Mouse (Mus musculus) MEL (cell line): ENCODE data around the gene Gm37240.

ENCODE experiments used
- CTCF ChIP-seq, 3 experiments: IDR thresholded peaks in 2 of 3; conservative IDR thresholded peaks in 1 of 3; 2 replicates each; pipeline ENCODE4 v1.5.1; 2011 to 2012; ENCODE audit warnings: low read length in 3 of 3, low read depth in 2 of 3, mild to moderate bottlenecking in 2 of 3, improper control_type of control experiment in 1 of 3, inconsistent platforms in 1 of 3, mixed read lengths in 1 of 3, moderate library complexity in 1 of 3; ENCODE audit not compliant: control insufficient read depth in 1 of 3, insufficient read depth in 1 of 3, poor library complexity in 1 of 3, severe bottlenecking in 1 of 3
- GABPA ChIP-seq: IDR thresholded peaks from 2 replicates; pipeline ENCODE4 v1.6.1; 2012; ENCODE audit warnings: low read depth, mild to moderate bottlenecking, inconsistent platforms, low read length, improper control_type of control experiment, moderate library complexity
- KAT2A ChIP-seq: conservative IDR thresholded peaks from 2 replicates; pipeline ENCODE4 v1.6.1; 2012; ENCODE audit warnings: low read depth, low read length, improper control_type of control experiment, inconsistent platforms
- MYC ChIP-seq: IDR thresholded peaks from 2 replicates; pipeline ENCODE4 v1.6.1; 2011; ENCODE audit warnings: low read depth, mild to moderate bottlenecking, low read length, improper control_type of control experiment, moderate library complexity
- NRF1 ChIP-seq: IDR thresholded peaks from 2 replicates; pipeline ENCODE4 v1.6.1; 2014; ENCODE audit warnings: low read depth, mild to moderate bottlenecking, inconsistent platforms, low read length, improper control_type of control experiment, moderate library complexity; ENCODE audit not compliant: poor library complexity, insufficient read depth, severe bottlenecking
- POLR2A ChIP-seq, 2 experiments: IDR thresholded peaks; 2 replicates each; pipeline ENCODE4 v1.6.1; 2011 to 2012; ENCODE audit warnings: low read length in 2 of 2, mild to moderate bottlenecking in 2 of 2, control low read depth in 1 of 2, improper control_type of control experiment in 1 of 2, low read depth in 1 of 2, moderate library complexity in 1 of 2; ENCODE audit not compliant: control insufficient read depth in 1 of 2, insufficient read depth in 1 of 2, poor library complexity in 1 of 2
- RAD21 ChIP-seq: IDR thresholded peaks from 2 replicates; pipeline ENCODE4 v1.6.1; 2011; ENCODE audit warnings: mild to moderate bottlenecking, low read depth, low read length, improper control_type of control experiment
- SIN3A ChIP-seq: IDR thresholded peaks from 2 replicates; pipeline ENCODE4 v1.6.1; 2012; ENCODE audit warnings: low read length, improper control_type of control experiment, inconsistent platforms
- ZMIZ1 ChIP-seq: IDR thresholded peaks from 2 replicates; pipeline ENCODE4 v1.6.1; 2012; ENCODE audit warnings: low read depth, mild to moderate bottlenecking, inconsistent platforms, low read length, improper control_type of control experiment, moderate library complexity

DNA sequence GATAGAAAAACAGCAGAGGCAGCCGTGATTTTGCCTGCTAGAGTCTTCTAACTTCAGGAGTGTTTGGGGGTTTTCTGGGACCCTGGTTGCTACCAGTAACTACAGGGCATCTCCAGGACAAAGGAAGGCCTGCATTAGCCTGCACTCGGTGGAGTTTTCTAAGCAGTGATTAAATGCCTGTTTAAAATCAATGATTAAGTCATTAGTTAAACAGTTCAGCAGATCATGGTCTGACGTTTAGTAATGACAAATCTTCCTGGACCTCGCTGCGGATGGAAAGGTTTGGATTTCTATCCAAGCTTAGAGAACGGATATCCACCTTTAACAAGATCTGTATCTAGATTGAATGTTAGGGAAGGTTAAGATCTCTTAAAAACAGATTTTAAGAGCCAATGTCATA lies 1246.8 kb downstream of the Gm37240 start:
- no peak for TF ChIP-seq KAT2A
- TF ChIP-seq SIN3A = no peak
- TF ChIP-seq CTCF (IDR thresholded peaks at IDR 0.05 in 2 of 3, conservative IDR thresholded peaks at IDR 0.05 in 1 of 3; ENCODE audit: control insufficient read depth in 1 of 3, insufficient read depth in 1 of 3, low read depth in 2 of 3, low read length in 3 of 3, poor library complexity in 1 of 3, severe bottlenecking in 1 of 3) = no peak
- no peak for TF ChIP-seq NRF1
- no peak for TF ChIP-seq GABPA
- TF ChIP-seq RAD21 = no peak
- no peak for TF ChIP-seq POLR2A (IDR thresholded peaks at IDR 0.05; ENCODE audit: control insufficient read depth in 1 of 2, insufficient read depth in 1 of 2, low read depth in 1 of 2, low read length in 2 of 2, poor library complexity in 1 of 2)
- no peak for TF ChIP-seq MYC
- TF ChIP-seq ZMIZ1 = no peak
